17 mouse cellular contexts compared by ENCODE assay signal in the genomic region with DNA sequence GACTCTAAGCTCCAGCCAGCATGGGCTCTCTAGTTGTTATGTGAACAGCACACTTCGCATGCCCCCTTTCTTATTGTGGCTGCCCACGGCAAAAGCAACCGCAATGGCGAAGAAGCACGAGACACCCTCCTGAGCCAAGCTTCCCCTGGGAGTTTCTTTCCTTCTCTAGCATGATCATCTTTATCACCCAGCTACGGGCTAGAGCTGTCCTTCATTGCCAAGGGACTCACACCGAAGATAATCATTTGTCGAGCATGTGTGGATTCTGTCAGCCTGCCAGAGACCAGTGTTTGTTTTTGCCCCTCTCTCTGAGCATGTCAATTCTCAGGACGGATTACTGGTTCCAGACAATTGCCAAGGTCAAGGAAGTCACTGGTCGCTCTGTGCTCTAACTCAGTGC. TPM values are rescaled to one million over a fixed set of nuclear protein-coding genes. Genes with fewer than 3 reads are reported as not detected.
DNase-seq lines count a peak whose midpoint lies in the region; ATAC-seq and TF ChIP-seq lines count a peak whose summit lies in the region.
"Had no signal": no experiment of that assay in that cellular context is flagged by ENCODE, and none has a peak within 500 bp of the region (broad histone marks: within the 10 kb centered on the region; RNA-seq: fewer than 3 reads in every experiment).

No protein-coding gene starts in this region.

- no peak for TF ChIP-seq EP300 in heart, postnatal 0 days (IDR thresholded peaks at IDR 0.05; ENCODE audit: low read depth)

- 44% methylated on average over 10 of the region's 10 CpGs for WGBS in heart, embryonic 10.5 days
- 47% methylated on average over 10 of the region's 10 CpGs for WGBS in heart, embryonic 11.5 days (ENCODE audit: insufficient replicate concordance)
- 23% methylated on average over 10 of the region's 10 CpGs for whole genome bisulfite sequencing in heart, postnatal 0 days
- WGBS in midbrain, embryonic 13.5 days, result 50% methylated on average over 10 of the region's 10 CpGs
- WGBS in midbrain, embryonic 15.5 days, result 46% methylated on average over 10 of the region's 10 CpGs
- WGBS in midbrain, postnatal 0 days, result 43% methylated on average over 10 of the region's 10 CpGs

- H3K9me3 ChIP-seq in heart, embryonic 10.5 days, result no peaks in the 10 kb centered on the region
- H3K9me3 ChIP-seq in heart, embryonic 11.5 days (replicated peaks; ENCODE audit: control insufficient read depth, low read length), result no peaks in the 10 kb centered on the region
- H3K9me3 ChIP-seq in heart, postnatal 0 days (replicated peaks; ENCODE audit: control insufficient read depth, low read length), result no peaks in the 10 kb centered on the region
- no peaks in the 10 kb centered on the region for H3K9me3 ChIP-seq in midbrain, embryonic 13.5 days
- H3K9me3 ChIP-seq in midbrain, embryonic 15.5 days, result no peaks in the 10 kb centered on the region
- no peaks in the 10 kb centered on the region for H3K9me3 ChIP-seq in midbrain, postnatal 0 days (ENCODE audit: low read length)
- H3K9me3 ChIP-seq: embryonic facial prominence, embryonic 12.5 days; neural tube, embryonic 12.5 days had no signal

- intact Hi-C loops in heart, postnatal 36 days (cut with DNase I), result loop anchor here (10.0 kb wide), 1 partner anchor 1613 kb away; no protein-coding TSS in a partner anchor

- no peak for ATAC-seq in heart, embryonic 11.5 days (replicated peaks; ENCODE audit: insufficient number of reproducible peaks, low FRiP score, low TSS enrichment)
- ATAC-seq in heart, postnatal 0 days (ENCODE audit: insufficient read depth, low read depth), result 0 out of 2 replicates have a peak, but pooled peaks have one; percentile 19
- peak; percentile 46; the same call in 1 of the 2 replicates for ATAC-seq in midbrain, embryonic 13.5 days
- no peak for ATAC-seq in midbrain, embryonic 15.5 days (replicated peaks)
- ATAC-seq in midbrain, postnatal 0 days (ENCODE audit: low FRiP score), result no peak
- ATAC-seq: hindbrain, embryonic 16.5 days; intestine, embryonic 16.5 days had no signal

- no peak overlapping the region for H3K9ac ChIP-seq in heart, embryonic 11.5 days (ENCODE audit: low read depth, low read length)
- no peak overlapping the region for H3K9ac ChIP-seq in heart, postnatal 0 days (replicated peaks; ENCODE audit: low read depth, low read length)
- no peak overlapping the region for H3K9ac ChIP-seq in midbrain, embryonic 13.5 days (replicated peaks)
- H3K9ac ChIP-seq in midbrain, embryonic 15.5 days, result no peak overlapping the region
- H3K9ac ChIP-seq in midbrain, postnatal 0 days (replicated peaks; ENCODE audit: low read length, poor library complexity, severe bottlenecking), result no peak overlapping the region
- H3K9ac ChIP-seq: embryonic facial prominence, embryonic 12.5 days; neural tube, embryonic 12.5 days had no signal

- H3K27ac ChIP-seq in heart, embryonic 10.5 days, result peak overlapping the region; percentile 59; the same call in 1 of the 2 replicates
- H3K27ac ChIP-seq in heart, embryonic 11.5 days (ENCODE audit: low read depth, low read length), result no peak overlapping the region
- H3K27ac ChIP-seq in heart, postnatal 0 days (ENCODE audit: low read depth), result 0 out of 2 replicates have a peak overlapping the region, but pooled peaks have one; percentile 15
- H3K27ac ChIP-seq in midbrain, embryonic 13.5 days, result no peak overlapping the region
- H3K27ac ChIP-seq in midbrain, embryonic 15.5 days, result no peak overlapping the region
- no peak overlapping the region for H3K27ac ChIP-seq in midbrain, postnatal 0 days (ENCODE audit: low read depth, low read length)
- H3K27ac ChIP-seq: embryonic facial prominence, embryonic 12.5 days; neural tube, embryonic 12.5 days had no signal

- DNase-seq in heart, embryonic 10.5 days (ENCODE audit: low spot score), result no peak
- peak; percentile 9 for DNase-seq in heart, postnatal 0 days (ENCODE audit: low spot score)
- no peak for DNase-seq in heart, postnatal 36 days
- peak; percentile 31 for DNase-seq in midbrain, postnatal 0 days (ENCODE audit: low spot score)
- DNase-seq in right cerebral cortex, postnatal 10 days (ENCODE audit: low spot score in 2 of 2), result no peak
- DNase-seq: cerebellum, adult 11-12 months had no signal

- peaks cover 15% of the 10 kb centered on the region for H3K4me1 ChIP-seq in heart, embryonic 10.5 days
- peaks cover 7% of the 10 kb centered on the region; the same call in 1 of the 2 replicates for H3K4me1 ChIP-seq in heart, embryonic 11.5 days (ENCODE audit: control insufficient read depth, insufficient read depth, low read length)
- peaks cover 6% of the 10 kb centered on the region for H3K4me1 ChIP-seq in heart, postnatal 0 days (ENCODE audit: control insufficient read depth, insufficient read depth)
- 0 out of 2 replicates have a peak, but pooled peaks cover 4% of the 10 kb centered on the region for H3K4me1 ChIP-seq in midbrain, embryonic 13.5 days (replicated peaks)
- 0 out of 2 replicates have a peak, but pooled peaks cover 4% of the 10 kb centered on the region for H3K4me1 ChIP-seq in midbrain, embryonic 15.5 days
- H3K4me1 ChIP-seq in midbrain, postnatal 0 days (ENCODE audit: insufficient read depth, low read length), result no peaks in the 10 kb centered on the region
- H3K4me1 ChIP-seq: embryonic facial prominence, embryonic 12.5 days; neural tube, embryonic 12.5 days had no signal

- no peaks in the 10 kb centered on the region for H3K27me3 ChIP-seq in heart, embryonic 10.5 days (ENCODE audit: insufficient read depth, poor library complexity, severe bottlenecking)
- no peaks in the 10 kb centered on the region for H3K27me3 ChIP-seq in heart, embryonic 11.5 days (ENCODE audit: control insufficient read depth, insufficient read depth, low read length)
- no peaks in the 10 kb centered on the region for H3K27me3 ChIP-seq in heart, postnatal 0 days (ENCODE audit: control insufficient read depth, insufficient read depth, low read length)
- H3K27me3 ChIP-seq in midbrain, embryonic 13.5 days, result no peaks in the 10 kb centered on the region
- no peaks in the 10 kb centered on the region for H3K27me3 ChIP-seq in midbrain, embryonic 15.5 days (replicated peaks)
- no peaks in the 10 kb centered on the region for H3K27me3 ChIP-seq in midbrain, postnatal 0 days (ENCODE audit: insufficient read depth, low read length)
- H3K27me3 ChIP-seq: embryonic facial prominence, embryonic 12.5 days; neural tube, embryonic 12.5 days had no signal

- H3K4me2 ChIP-seq in heart, embryonic 11.5 days, result no peak overlapping the region
- peak overlapping the region; percentile 23 for H3K4me2 ChIP-seq in heart, postnatal 0 days (ENCODE audit: low read depth, low read length)
- no peak overlapping the region for H3K4me2 ChIP-seq in midbrain, embryonic 13.5 days (replicated peaks)
- H3K4me2 ChIP-seq in midbrain, embryonic 15.5 days, result no peak overlapping the region
- no peak overlapping the region for H3K4me2 ChIP-seq in midbrain, postnatal 0 days (ENCODE audit: low read depth, low read length, poor library complexity, severe bottlenecking)
- H3K4me2 ChIP-seq: embryonic facial prominence, embryonic 12.5 days; neural tube, embryonic 12.5 days had no signal

- TF ChIP-seq CTCF in heart, postnatal 0 days (IDR thresholded peaks at IDR 0.05; ENCODE audit: low read depth), result no peak
- TF ChIP-seq CTCF in midbrain, postnatal 0 days (IDR thresholded peaks at IDR 0.05), result no peak

- H3K36me3 ChIP-seq in heart, embryonic 10.5 days, result no peaks in the 10 kb centered on the region
- H3K36me3 ChIP-seq in heart, embryonic 11.5 days (ENCODE audit: control insufficient read depth, insufficient read depth, low read length), result no peaks in the 10 kb centered on the region
- no peaks in the 10 kb centered on the region for H3K36me3 ChIP-seq in heart, postnatal 0 days (replicated peaks; ENCODE audit: control insufficient read depth, insufficient read depth, low read length)
- H3K36me3 ChIP-seq in midbrain, embryonic 13.5 days, result no peaks in the 10 kb centered on the region
- H3K36me3 ChIP-seq in midbrain, embryonic 15.5 days (replicated peaks), result no peaks in the 10 kb centered on the region
- H3K36me3 ChIP-seq in midbrain, postnatal 0 days (ENCODE audit: insufficient read depth, low read length), result no peaks in the 10 kb centered on the region
- H3K36me3 ChIP-seq: embryonic facial prominence, embryonic 12.5 days; neural tube, embryonic 12.5 days had no signal

- no peak overlapping the region for H3K4me3 ChIP-seq in heart, embryonic 10.5 days
- H3K4me3 ChIP-seq in heart, embryonic 11.5 days (ENCODE audit: low read depth, low read length), result no peak overlapping the region
- H3K4me3 ChIP-seq in heart, postnatal 0 days (ENCODE audit: low read depth, low read length), result no peak overlapping the region
- H3K4me3 ChIP-seq in midbrain, embryonic 13.5 days (replicated peaks), result no peak overlapping the region
- no peak overlapping the region for H3K4me3 ChIP-seq in midbrain, embryonic 15.5 days
- no peak overlapping the region for H3K4me3 ChIP-seq in midbrain, postnatal 0 days (ENCODE audit: low read depth, low read length)
- H3K4me3 ChIP-seq: embryonic facial prominence, embryonic 12.5 days; neural tube, embryonic 12.5 days had no signal

RNA-seq across cellular contexts. Expression of a gene that starts 24.9 kb away (rescaled TPM):
- 38.6 and 68.6 TPM in 2 replicates for polyA plus RNA-seq in heart, embryonic 10.5 days (2016; fragmentation: Nextera tagmentation; extraction: Ambion mirVana)
- polyA plus RNA-seq in heart, embryonic 11.5 days (2014; fragmentation: Nextera tagmentation; extraction: Ambion mirVana), result 76.2 and 78.5 TPM in 2 replicates
- 87.9 and 114 TPM in 2 replicates for total RNA-seq in heart, postnatal 0 days (2014; rRNA removed; ENCODE audit: low replicate concordance)
- 93.8 and 107 TPM in 2 replicates for polyA plus RNA-seq in heart, postnatal 0 days (2015; fragmentation: Nextera tagmentation; extraction: Ambion mirVana)
- 100 to 1,000 TPM; 151 to 152 TPM for total RNA-seq in heart, postnatal 36 days (2021)
- polyA plus RNA-seq in midbrain, embryonic 13.5 days (2015; fragmentation: Nextera tagmentation; extraction: Ambion mirVana), result 0.32 and 0.54 TPM in 2 replicates
- polyA plus RNA-seq in midbrain, embryonic 15.5 days (2015; fragmentation: Nextera tagmentation; extraction: Ambion mirVana), result 0.56 and 1.4 TPM in 2 replicates
- 0.60 and 3.6 TPM in 2 replicates for total RNA-seq in midbrain, postnatal 0 days (2014; rRNA removed)
- 1.8 and 1.9 TPM in 2 replicates for polyA plus RNA-seq in midbrain, postnatal 0 days (2015; fragmentation: Nextera tagmentation; extraction: Ambion mirVana)
- total RNA-seq: liver, adult 2 months; megakaryocyte-erythroid progenitor cell, adult 5-6 weeks had no signal
- polyA plus RNA-seq: adrenal gland, adult 2 months; liver, adult 2 months; spleen, adult 2 months had no signal

Comparison
In these comparisons a context has a peak if more than half of its experiments do, and no peak if none do; other contexts are left out.
1. DNase-seq: peak in heart, postnatal 0 days (single experiment) and midbrain, postnatal 0 days (single experiment); none in heart, embryonic 10.5 days (single experiment), heart, postnatal 36 days (0 of 2) and right cerebral cortex, postnatal 10 days (0 of 2).
2. H3K27ac ChIP-seq: peak in heart, embryonic 10.5 days (single experiment) and heart, postnatal 0 days (single experiment); none in heart, embryonic 11.5 days (single experiment), midbrain, embryonic 13.5 days (single experiment), midbrain, embryonic 15.5 days (single experiment) and midbrain, postnatal 0 days (single experiment).
3. ATAC-seq: peak in heart, postnatal 0 days (single experiment) and midbrain, embryonic 13.5 days (single experiment); none in heart, embryonic 11.5 days (single experiment), midbrain, embryonic 15.5 days (single experiment) and midbrain, postnatal 0 days (single experiment).
4. RNA of a gene that starts 24.9 kb away (polyA plus RNA-seq): 93.8 to 107 TPM in heart, postnatal 0 days, 76.2 to 78.5 TPM in heart, embryonic 11.5 days and 38.6 to 68.6 TPM in heart, embryonic 10.5 days; 1.8 to 1.9 TPM in midbrain, postnatal 0 days, 0.56 to 1.4 TPM in midbrain, embryonic 15.5 days and 0.32 to 0.54 TPM in midbrain, embryonic 13.5 days; every median in the first group is over 10 times any median in the second.